Mouse (Mus musculus): ENCODE measurements at regions not wholly inside any gene's neighbourhood (a gene's known extent, or its start where the extent isn't known, plus 50 kb on each side); places are given as distances from the start of the nearest gene placed in this dataset.

- TF ChIP-seq EP300 (optimal IDR thresholded peaks at IDR 0.05), result no peak
- TF ChIP-seq CTCF (IDR thresholded peaks at IDR 0.05; ENCODE audit: low read depth), result no peak
Observed at GRCm38 (mm10) chrX:157020337-157020736, 394.8 kb downstream of the Phex start.
